Comparison of ENCODE assay signal across 11 mouse cellular contexts in the genomic region with DNA sequence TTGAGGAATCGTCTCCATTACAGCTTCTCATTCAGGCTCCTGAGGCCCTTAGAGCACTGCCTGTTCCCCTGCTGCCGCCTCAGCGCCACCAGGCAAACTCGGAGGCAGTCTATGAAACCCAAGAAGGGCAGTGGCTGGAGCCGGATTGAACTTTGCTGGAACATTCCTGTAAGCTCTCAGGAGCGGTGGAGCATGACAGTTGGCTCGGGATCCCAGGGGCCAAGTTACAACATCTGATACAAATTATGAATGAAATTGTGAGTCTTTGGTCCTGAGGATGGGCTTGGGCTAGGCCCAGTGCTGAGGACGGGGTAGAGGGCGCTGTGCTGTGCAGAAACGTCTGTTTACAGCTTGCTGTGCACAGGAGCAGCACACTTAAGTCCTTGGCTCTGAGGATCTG. TPM values are rescaled to one million over a fixed set of nuclear protein-coding genes. Genes with fewer than 3 reads are reported as not detected.
DNase-seq lines count a peak whose midpoint lies in the region; ATAC-seq lines count a peak whose summit lies in the region.
"Had no signal": no experiment of that assay in that cellular context is flagged by ENCODE, and none has a peak within 500 bp of the region (broad histone marks: within the 10 kb centered on the region; RNA-seq: fewer than 3 reads in every experiment).

No protein-coding gene starts in this region.

- H3K27ac ChIP-seq in forebrain, embryonic 12.5 days = 0 out of 2 replicates have a peak overlapping the region, but pooled peaks have one; percentile 36
- no peak overlapping the region for H3K27ac ChIP-seq in forebrain, embryonic 14.5 days (ENCODE audit: low read depth, low read length)
- H3K27ac ChIP-seq in heart, embryonic 10.5 days = no peak overlapping the region
- H3K27ac ChIP-seq: liver, embryonic 13.5 days had no signal

- DNase-seq in forebrain, embryonic 14.5 days (ENCODE audit: low spot score) = no peak
- peak; percentile 84 for DNase-seq in Muller cell, postnatal 12 days (ENCODE audit: inconsistent ontology term)
- DNase-seq in gastrocnemius, adult 8-10 months (ENCODE audit: low spot score in 2 of 2) = peak; percentile 66 to 69
- DNase-seq in kidney, postnatal 25 days = peak; percentile 74 to 88
- DNase-seq in left cerebral cortex, adult 18-20 months (ENCODE audit: low spot score in 2 of 2) = no peak
- no peak for DNase-seq in testis, postnatal 14 days (ENCODE audit: low spot score)
- DNase-seq in heart, embryonic 10.5 days (ENCODE audit: low spot score) = no peak
- DNase-seq: heart, postnatal 4 days; liver, embryonic 13.5 days had no signal

- H3K9me3 ChIP-seq in forebrain, embryonic 12.5 days = no peaks in the 10 kb centered on the region
- H3K9me3 ChIP-seq in forebrain, embryonic 14.5 days (replicated peaks; ENCODE audit: control insufficient read depth, low read length) = no peaks in the 10 kb centered on the region
- H3K9me3 ChIP-seq in heart, embryonic 10.5 days = no peaks in the 10 kb centered on the region
- H3K9me3 ChIP-seq: liver, embryonic 13.5 days had no signal

- peaks cover 4% of the 10 kb centered on the region for H3K4me1 ChIP-seq in forebrain, embryonic 12.5 days
- H3K4me1 ChIP-seq in forebrain, embryonic 14.5 days (ENCODE audit: control insufficient read depth, insufficient read depth, low read length) = no peaks in the 10 kb centered on the region
- H3K4me1 ChIP-seq in heart, embryonic 10.5 days = peaks cover 38% of the 10 kb centered on the region; the same call in 1 of the 2 replicates

- no peak overlapping the region for H3K4me3 ChIP-seq in forebrain, embryonic 12.5 days (replicated peaks)
- no peak overlapping the region for H3K4me3 ChIP-seq in forebrain, embryonic 14.5 days (ENCODE audit: low read depth, low read length)
- H3K4me3 ChIP-seq in heart, embryonic 10.5 days = no peak overlapping the region
- H3K4me3 ChIP-seq: liver, embryonic 13.5 days had no signal

- 67% methylated on average over 10 of the region's 10 CpGs for WGBS in forebrain, embryonic 12.5 days
- 56% methylated on average over 10 of the region's 10 CpGs for WGBS in forebrain, embryonic 14.5 days
- 65% methylated on average over 10 of the region's 10 CpGs for WGBS in heart, embryonic 10.5 days

- no peak overlapping the region for H3K9ac ChIP-seq in forebrain, embryonic 12.5 days
- H3K9ac ChIP-seq in forebrain, embryonic 14.5 days (ENCODE audit: low read length) = no peak overlapping the region
- H3K9ac ChIP-seq: liver, embryonic 13.5 days had no signal

- no peak overlapping the region for H3K4me2 ChIP-seq in forebrain, embryonic 12.5 days
- no peak overlapping the region for H3K4me2 ChIP-seq in forebrain, embryonic 14.5 days (ENCODE audit: low read length)
- H3K4me2 ChIP-seq: liver, embryonic 13.5 days had no signal

- H3K36me3 ChIP-seq in forebrain, embryonic 12.5 days (replicated peaks) = peaks cover 37% of the 10 kb centered on the region
- peaks cover 39% of the 10 kb centered on the region for H3K36me3 ChIP-seq in forebrain, embryonic 14.5 days (ENCODE audit: control insufficient read depth, insufficient read depth, low read length)
- H3K36me3 ChIP-seq in heart, embryonic 10.5 days = peaks cover 46% of the 10 kb centered on the region

- no peak for ATAC-seq in forebrain, embryonic 12.5 days (ENCODE audit: low FRiP score)
- no peak for ATAC-seq in forebrain, embryonic 14.5 days
- ATAC-seq: activated CD4-positive, CD25-positive, alpha-beta regulatory T cell, adult 4 months had no signal

- peaks cover 3% of the 10 kb centered on the region for H3K27me3 ChIP-seq in forebrain, embryonic 12.5 days
- no peaks in the 10 kb centered on the region for H3K27me3 ChIP-seq in forebrain, embryonic 14.5 days (replicated peaks; ENCODE audit: control insufficient read depth, insufficient read depth, low read length)
- H3K27me3 ChIP-seq in heart, embryonic 10.5 days (ENCODE audit: insufficient read depth, poor library complexity, severe bottlenecking) = peaks cover 9% of the 10 kb centered on the region; the same call in 1 of the 2 replicates

RNA-seq across cellular contexts. Expression of a gene that starts 7.1 kb away (rescaled TPM):
- polyA plus RNA-seq in forebrain, embryonic 12.5 days (2016; fragmentation: Nextera tagmentation; extraction: Ambion mirVana) = 68.5 and 72.4 TPM in 2 replicates
- 53.9 and 62.4 TPM in 2 replicates for polyA plus RNA-seq in forebrain, embryonic 14.5 days (2014; fragmentation: Nextera tagmentation; extraction: Ambion mirVana)
- 1 to 10 TPM; 8.1 to 9.5 (median 9.0) TPM for total RNA-seq in gastrocnemius, adult 8-10 months (2022)
- 10 to 100 TPM; 28.6 to 30.9 TPM for total RNA-seq in left cerebral cortex, adult 18-20 months (2021)
- polyA plus RNA-seq in heart, embryonic 10.5 days (2016; fragmentation: Nextera tagmentation; extraction: Ambion mirVana) = 53.1 and 68.9 TPM in 2 replicates

RNA-seq across cellular contexts. Expression of a gene that starts 11.1 kb away (rescaled TPM):
- 7.7 and 10.8 TPM in 2 replicates for polyA plus RNA-seq in forebrain, embryonic 12.5 days (2016; fragmentation: Nextera tagmentation; extraction: Ambion mirVana)
- polyA plus RNA-seq in forebrain, embryonic 14.5 days (2014; fragmentation: Nextera tagmentation; extraction: Ambion mirVana) = 9.4 and 11.1 TPM in 2 replicates
- total RNA-seq in gastrocnemius, adult 8-10 months (2022) = under 1 TPM in 3 of 4 experiments, not detected in 1; 0.17 to 0.87 (median 0.40) TPM
- 1 to 10 TPM; 1.0 to 1.1 TPM for total RNA-seq in left cerebral cortex, adult 18-20 months (2021)
- polyA plus RNA-seq in heart, embryonic 10.5 days (2016; fragmentation: Nextera tagmentation; extraction: Ambion mirVana) = 0.47 and 0.62 TPM in 2 replicates

RNA-seq across cellular contexts. Expression of a gene that starts 27.8 kb away (rescaled TPM):
- polyA plus RNA-seq in forebrain, embryonic 12.5 days (2016; fragmentation: Nextera tagmentation; extraction: Ambion mirVana) = 16.0 and 22.6 TPM in 2 replicates
- 1.2 and 2.9 TPM in 2 replicates for polyA plus RNA-seq in forebrain, embryonic 14.5 days (2014; fragmentation: Nextera tagmentation; extraction: Ambion mirVana)
- 1 to 10 TPM in 2 of 4 experiments, under 1 TPM in 2; 0.46 to 1.6 (median 1.1) TPM for total RNA-seq in gastrocnemius, adult 8-10 months (2022)
- total RNA-seq in left cerebral cortex, adult 18-20 months (2021) = 1 to 10 TPM; 1.7 to 2.8 TPM
- 3.3 and 3.7 TPM in 2 replicates for polyA plus RNA-seq in heart, embryonic 10.5 days (2016; fragmentation: Nextera tagmentation; extraction: Ambion mirVana)
- polyA plus RNA-seq: activated CD4-positive, CD25-positive, alpha-beta regulatory T cell, adult 4 months had no signal

RNA-seq across cellular contexts. Expression of a gene that starts 52.3 kb away (rescaled TPM):
- polyA plus RNA-seq in forebrain, embryonic 12.5 days (2016; fragmentation: Nextera tagmentation; extraction: Ambion mirVana) = 104 and 108 TPM in 2 replicates
- polyA plus RNA-seq in forebrain, embryonic 14.5 days (2014; fragmentation: Nextera tagmentation; extraction: Ambion mirVana) = 36.9 and 39.3 TPM in 2 replicates
- 10 to 100 TPM; 19.7 to 23.2 (median 22.3) TPM for total RNA-seq in gastrocnemius, adult 8-10 months (2022)
- 10 to 100 TPM; 84.5 to 87.3 TPM for total RNA-seq in left cerebral cortex, adult 18-20 months (2021)
- 74.9 and 86.4 TPM in 2 replicates for polyA plus RNA-seq in heart, embryonic 10.5 days (2016; fragmentation: Nextera tagmentation; extraction: Ambion mirVana)

RNA-seq across cellular contexts. Expression of a gene that starts 58.2 kb away (rescaled TPM):
- polyA plus RNA-seq in forebrain, embryonic 12.5 days (2016; fragmentation: Nextera tagmentation; extraction: Ambion mirVana) = 104 and 105 TPM in 2 replicates
- polyA plus RNA-seq in forebrain, embryonic 14.5 days (2014; fragmentation: Nextera tagmentation; extraction: Ambion mirVana) = 54.8 and 67.8 TPM in 2 replicates
- total RNA-seq in gastrocnemius, adult 8-10 months (2022) = 100 to 1,000 TPM; 138 to 195 (median 173) TPM
- total RNA-seq in left cerebral cortex, adult 18-20 months (2021) = 100 to 1,000 TPM; 251 to 254 TPM
- polyA plus RNA-seq in heart, embryonic 10.5 days (2016; fragmentation: Nextera tagmentation; extraction: Ambion mirVana) = 49.1 and 74.8 TPM in 2 replicates

Comparison
In these comparisons a context has a peak if more than half of its experiments do, and no peak if none do; other contexts are left out.
1. DNase-seq: peak in Muller cell, postnatal 12 days (single experiment), gastrocnemius, adult 8-10 months (2 of 2) and kidney, postnatal 25 days (2 of 2); none in forebrain, embryonic 14.5 days (single experiment), left cerebral cortex, adult 18-20 months (0 of 2), testis, postnatal 14 days (single experiment) and heart, embryonic 10.5 days (single experiment).